Comparison of ENCODE assay signal across 8 mouse cellular contexts in genomic region chr12:3807548-3808395, GRCm38 (mm10). TPM values are rescaled to one million over a fixed set of nuclear protein-coding genes. Genes with fewer than 3 reads are reported as not detected.
DNase-seq lines count a peak whose midpoint lies in the region; ATAC-seq and TF ChIP-seq lines count a peak whose summit lies in the region.

No protein-coding gene starts in this region.

- peak overlapping the region; percentile 83 for H3K9ac ChIP-seq in liver, postnatal 0 days (replicated peaks)
- H3K9ac ChIP-seq in neural tube, embryonic 15.5 days (replicated peaks): peak overlapping the region; percentile 89

- no peaks in the 10 kb centered on the region for H3K9me3 ChIP-seq in liver, postnatal 0 days (ENCODE audit: low read length)
- H3K9me3 ChIP-seq in neural tube, embryonic 15.5 days (replicated peaks): no peaks in the 10 kb centered on the region

- no peaks in the 10 kb centered on the region for H3K27me3 ChIP-seq in liver, postnatal 0 days (ENCODE audit: insufficient read depth, low read length)
- no peaks in the 10 kb centered on the region for H3K27me3 ChIP-seq in neural tube, embryonic 15.5 days (replicated peaks)

- under 1% methylated on average over 29 of the region's 105 CpGs for WGBS in liver, postnatal 0 days (ENCODE audit: insufficient replicate concordance)
- WGBS in neural tube, embryonic 15.5 days: under 1% methylated on average over 61 of the region's 105 CpGs

- TF ChIP-seq CTCF in cortical plate, adult 2 months (IDR thresholded peaks at IDR 0.05; ENCODE audit: extremely low read depth, insufficient read depth, low read length): no peak
- TF ChIP-seq CTCF in liver, postnatal 0 days (IDR thresholded peaks at IDR 0.05; ENCODE audit: low read depth): no peak

- no peak for TF ChIP-seq POLR2A in cortical plate, adult 2 months (IDR thresholded peaks at IDR 0.05; ENCODE audit: extremely low read depth, insufficient read depth, low read length)

- ATAC-seq in liver, postnatal 0 days: peak; percentile 20
- ATAC-seq in neural tube, embryonic 15.5 days (ENCODE audit: low FRiP score): peak; percentile 43

- H3K36me3 ChIP-seq in liver, postnatal 0 days (replicated peaks; ENCODE audit: insufficient read depth, low read length): no peaks in the 10 kb centered on the region
- no peaks in the 10 kb centered on the region for H3K36me3 ChIP-seq in neural tube, embryonic 15.5 days

- peak overlapping the region; percentile 98 for H3K27ac ChIP-seq in cortical plate, adult 2 months (ENCODE audit: insufficient read depth, low read length)
- H3K27ac ChIP-seq in liver, postnatal 0 days (ENCODE audit: low read depth): peak overlapping the region; percentile 88
- H3K27ac ChIP-seq in neural tube, embryonic 15.5 days (replicated peaks): peak overlapping the region; percentile 96

- H3K4me2 ChIP-seq in liver, postnatal 0 days (ENCODE audit: low read depth, low read length): peak overlapping the region; percentile 86
- peak overlapping the region; percentile 82 for H3K4me2 ChIP-seq in neural tube, embryonic 15.5 days

- peak; percentile 53 for DNase-seq in right cerebral cortex, adult 18-20 months
- DNase-seq in right cerebral cortex, adult 2 months (ENCODE audit: low spot score in 2 of 2): no peak
- peak; percentile 60 to 64 for DNase-seq in heart, adult 9 months (ENCODE audit: low spot score in 2 of 2)
- peak; percentile 85 for DNase-seq in kidney, adult 9 months
- DNase-seq in liver, postnatal 0 days: peak; percentile 61
- peak; percentile 62 to 63 for DNase-seq in thymus, postnatal 10 days (ENCODE audit: low spot score in 2 of 2)

- peak overlapping the region; percentile 91 for H3K4me3 ChIP-seq in cortical plate, adult 2 months (ENCODE audit: insufficient read depth, low read length)
- H3K4me3 ChIP-seq in liver, postnatal 0 days (ENCODE audit: low read depth, low read length): peak overlapping the region; percentile 67
- peak overlapping the region; percentile 83 for H3K4me3 ChIP-seq in neural tube, embryonic 15.5 days (replicated peaks)

- peaks cover 17% of the 10 kb centered on the region for H3K4me1 ChIP-seq in cortical plate, adult 2 months (ENCODE audit: control insufficient read depth, insufficient read depth, low read length)
- H3K4me1 ChIP-seq in liver, postnatal 0 days (ENCODE audit: insufficient read depth): peaks cover 33% of the 10 kb centered on the region
- peaks cover 53% of the 10 kb centered on the region for H3K4me1 ChIP-seq in neural tube, embryonic 15.5 days

- no peak for TF ChIP-seq EP300 in liver, postnatal 0 days (IDR thresholded peaks at IDR 0.05; ENCODE audit: low read depth)

RNA-seq across cellular contexts. Expression of gene Dnmt3a, which starts 2.0 kb away (rescaled TPM):
- polyA plus RNA-seq in cortical plate, adult 2 months (2012; rRNA removed): 38.2 and 38.3 TPM in 2 replicates
- polyA plus RNA-seq in liver, postnatal 0 days (2015; fragmentation: Nextera tagmentation; extraction: Ambion mirVana): 21.0 and 24.3 TPM in 2 replicates
- polyA plus RNA-seq in neural tube, embryonic 15.5 days (2015; fragmentation: Nextera tagmentation; extraction: Ambion mirVana): 116 and 134 TPM in 2 replicates

Comparison
In these comparisons a context has a peak if more than half of its experiments do, and no peak if none do; other contexts are left out.
1. DNase-seq: peak in right cerebral cortex, adult 18-20 months (single experiment), heart, adult 9 months (2 of 2), kidney, adult 9 months (single experiment), liver, postnatal 0 days (single experiment) and thymus, postnatal 10 days (2 of 2); none in right cerebral cortex, adult 2 months (0 of 2).
2. Peak in every context shown above with its lines, with median percentiles within 50 percentile points of each other: H3K27ac ChIP-seq and H3K4me3 ChIP-seq.